Mouse (Mus musculus) heart, adult 8-10 months (tissue): ENCODE data around the gene Slc4a3. TPM values are rescaled to one million over a fixed set of nuclear protein-coding genes. Genes with fewer than 3 reads are reported as not detected.
A peak's percentile ranks its signal among the peaks of the same experiment; 100 is the strongest.

Experiments
- DNase-seq: peaks from one replicate; pipeline ENCODE4 v3.0.0; 2022; ENCODE audit warnings: low spot score
- total RNA-seq, 4 experiments: library from RNA; stranded (reverse); gene quantifications; 2 replicates each; pipeline ENCODE4 v1.2.4; 2022

Slc4a3 gene
- 100 to 1,000 TPM; 221 to 344 (median 267) TPM for total RNA-seq

- DNase-seq, result no peak
Observed at GRCm38 (mm10) chr1:75545965-75546956, at the start of gene Slc4a3. Gene Slc4a3, plus strand, starts transcription at chr1:75546266.

GRCm38 (mm10) chr1:75498897-75499296 is 47.2 kb upstream of the Slc4a3 start:
- DNase-seq, result no peak

GRCm38 (mm10) chr1:75499441-75499840 is 46.6 kb upstream of the Slc4a3 start:
- DNase-seq, result no peak

DNA sequence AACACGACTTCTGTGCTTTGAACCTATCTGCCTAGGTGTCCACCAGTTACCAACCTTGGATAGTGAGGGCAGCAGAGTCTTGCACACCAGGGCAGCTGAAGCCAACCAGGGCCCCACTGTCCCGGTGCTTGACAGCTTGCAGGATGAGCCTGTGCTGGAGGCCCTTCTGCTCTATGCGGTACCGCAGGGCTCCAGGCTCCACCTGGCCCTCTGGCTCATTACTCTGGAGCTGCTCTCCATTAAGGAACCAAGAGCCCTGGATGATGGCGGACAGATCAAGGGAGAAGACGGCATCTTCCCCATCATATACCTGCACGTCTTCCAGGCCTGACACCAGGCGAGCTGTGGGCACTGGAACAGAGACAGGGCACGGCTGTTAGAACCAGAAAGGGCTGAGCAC is 44.2 kb upstream of the Slc4a3 start:
- DNase-seq, result no peak

DNA sequence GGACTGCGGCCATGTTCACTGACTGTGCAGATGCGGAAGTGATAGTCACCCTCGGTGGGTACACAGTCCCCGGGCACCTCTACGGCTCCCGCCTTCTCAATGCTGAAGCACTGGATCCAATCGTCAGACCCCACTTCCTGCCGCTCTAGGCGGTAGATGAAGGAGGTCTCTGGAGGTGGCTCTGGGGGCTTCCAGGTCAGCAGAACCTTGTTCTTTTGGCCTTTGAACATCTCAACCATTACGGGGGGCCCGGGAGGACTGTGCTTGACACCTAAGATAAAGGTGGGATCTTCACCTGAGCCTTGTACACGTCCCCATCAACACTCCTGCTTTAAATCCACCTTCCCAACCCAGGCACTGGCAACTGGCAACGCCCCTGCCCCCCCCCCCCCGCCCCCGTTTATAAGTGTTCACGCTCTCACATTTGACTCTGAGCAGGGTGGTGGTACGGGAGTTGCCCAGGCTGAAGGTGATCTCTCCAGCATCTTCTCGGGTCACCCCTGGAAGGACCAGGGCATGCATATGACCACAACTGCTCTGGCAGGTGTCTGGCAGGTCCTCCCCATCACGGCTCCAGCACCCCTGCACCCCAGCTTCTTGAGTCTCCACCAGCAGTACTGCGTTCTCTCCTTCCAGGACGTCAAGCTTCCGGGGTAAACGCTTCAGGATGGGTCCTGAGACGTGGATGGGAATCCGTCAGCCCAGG is 43.0 kb upstream of the Slc4a3 start:
- no peak for DNase-seq

DNA sequence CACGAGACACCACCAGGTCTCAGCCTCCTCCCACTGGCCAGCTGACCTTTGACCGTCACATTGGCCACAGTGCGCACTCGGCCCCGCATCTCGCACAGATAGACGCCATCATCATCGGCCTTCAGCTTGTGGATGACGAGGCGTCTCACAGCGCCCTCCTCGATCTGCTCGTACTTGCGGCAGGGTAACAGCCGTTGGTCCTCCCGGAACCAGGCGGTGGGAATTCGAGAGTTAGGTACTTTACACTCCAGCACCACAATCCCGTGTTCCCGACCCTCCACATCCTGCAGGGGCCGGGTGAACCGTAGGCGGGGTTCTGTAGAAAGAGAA is 42.5 kb upstream of the Slc4a3 start:
- DNase-seq, result no peak

GRCm38 (mm10) chr1:75504256-75505045 is 41.6 kb upstream of the Slc4a3 start:
- DNase-seq, result no peak

DNA sequence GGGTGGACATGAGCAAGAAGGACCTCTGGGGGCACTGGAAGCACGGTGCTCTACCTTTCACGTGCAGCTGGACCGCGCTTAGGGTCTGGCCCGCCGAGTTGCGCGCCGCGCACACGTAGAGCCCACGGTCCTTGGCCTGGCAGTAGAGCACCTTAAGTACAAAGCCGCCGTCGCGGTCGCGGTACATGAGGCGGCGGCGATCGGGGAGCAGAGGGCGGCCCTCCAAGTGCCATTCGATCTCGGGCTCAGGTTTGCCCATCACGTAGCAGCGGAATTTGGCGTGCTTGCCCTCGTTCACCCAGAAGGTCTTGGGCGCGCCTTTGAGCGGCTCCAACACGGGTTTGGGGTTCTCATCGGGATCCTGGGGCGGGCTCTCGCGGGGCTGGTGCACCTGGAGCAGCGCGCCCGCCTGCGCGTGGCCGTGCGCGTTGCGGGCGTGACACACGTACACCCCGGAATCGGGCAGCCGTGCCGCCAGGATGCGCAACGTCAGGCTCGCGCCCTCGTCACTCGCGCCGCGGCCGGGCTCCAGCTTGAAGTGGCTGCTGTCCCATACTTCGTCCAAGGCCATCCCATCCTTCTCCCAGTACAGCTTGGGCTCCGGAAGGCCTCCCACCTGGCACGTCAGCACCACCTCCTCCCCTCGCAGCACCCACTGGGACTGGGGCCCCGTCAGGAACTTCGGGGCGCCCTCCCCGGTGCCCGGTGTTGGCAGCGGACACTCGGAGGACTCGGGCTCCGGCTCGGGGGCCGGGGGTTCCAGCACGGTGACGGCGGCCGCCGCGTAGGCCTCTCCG is 40.7 kb upstream of the Slc4a3 start:
- DNase-seq, result peak; percentile 53

DNA sequence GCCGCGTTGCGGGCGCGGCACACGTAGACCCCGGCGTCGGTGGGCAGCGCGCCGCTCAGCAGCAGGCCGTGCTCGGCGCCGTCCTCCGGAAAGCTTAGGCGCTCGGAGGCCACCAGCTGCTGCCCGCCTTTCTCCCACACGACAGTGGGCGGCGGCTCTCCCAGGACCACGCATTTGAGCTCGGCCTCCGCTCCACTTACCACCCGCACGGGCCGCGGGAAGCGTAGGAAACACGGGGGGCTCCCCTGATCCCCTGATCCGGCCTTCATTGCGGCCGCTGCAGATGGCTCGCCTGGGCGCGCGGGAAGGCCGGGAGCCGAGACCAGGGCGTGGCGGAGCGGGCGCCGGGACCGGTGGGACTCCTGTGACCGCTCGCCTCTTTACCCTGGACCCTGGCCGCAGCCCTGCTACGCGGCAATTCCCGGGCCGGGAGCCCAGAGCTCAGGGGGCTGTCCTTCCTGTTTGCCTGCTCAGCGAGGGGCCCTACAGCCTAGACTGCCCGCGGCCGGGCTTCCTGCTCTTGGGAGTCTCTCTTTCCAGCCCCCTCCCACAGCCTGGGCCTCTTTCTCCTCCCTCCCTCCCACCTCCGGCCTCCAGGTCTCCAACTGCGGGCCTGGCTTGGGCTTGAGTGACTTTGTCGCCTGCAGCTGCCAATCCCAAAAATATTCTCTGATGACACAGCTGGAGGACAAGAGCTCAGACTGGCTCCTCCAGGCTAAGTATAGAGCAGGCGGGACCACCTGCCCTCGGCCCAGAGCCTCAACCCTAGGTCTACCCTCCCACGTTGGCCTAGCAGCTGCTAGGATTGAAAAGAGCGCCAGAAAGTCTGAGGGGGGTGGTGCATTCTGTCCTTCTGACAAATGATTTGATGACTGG is 39.9 kb upstream of the Slc4a3 start, which contains the start of gene Obsl1:
Obsl1 (minus strand) TSS at position 497 of the 876 bp plus-strand sequence.
- peak; percentile 47 for DNase-seq

DNA sequence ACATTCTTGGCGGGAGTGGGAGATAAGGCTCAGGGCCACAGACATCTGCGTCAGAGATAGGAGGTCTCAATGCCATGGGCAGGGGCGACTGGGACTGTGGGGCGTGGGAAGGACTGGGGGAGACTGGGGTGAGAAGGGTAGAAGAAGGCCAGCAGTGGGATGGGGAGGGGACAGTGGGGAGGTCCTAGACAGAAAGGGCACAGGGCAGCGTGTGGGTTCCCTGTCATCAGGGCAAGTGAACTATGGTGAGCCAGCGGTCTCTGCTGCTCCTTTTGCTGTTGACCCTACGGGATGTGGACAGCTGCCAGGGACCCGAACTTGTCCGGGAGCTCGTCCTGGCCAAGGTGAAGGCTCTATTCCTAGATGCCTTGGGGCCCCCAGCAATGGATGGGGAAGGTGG is 39.1 kb upstream of the Slc4a3 start, which contains the start of gene Inha:
Inha (plus strand) TSS at position 72 of the 400 bp plus-strand sequence.
- no peak for DNase-seq

- no peak for DNase-seq
Observed at GRCm38 (mm10) chr1:75509586-75509985, 36.5 kb upstream of the Slc4a3 start.

- no peak for DNase-seq
Observed at GRCm38 (mm10) chr1:75510154-75510553, 35.9 kb upstream of the Slc4a3 start.

- DNase-seq, result no peak
Observed at GRCm38 (mm10) chr1:75511437-75512210, 34.4 kb upstream of the Slc4a3 start.

- no peak for DNase-seq
Observed at GRCm38 (mm10) chr1:75512550-75512949, 33.5 kb upstream of the Slc4a3 start.

DNA sequence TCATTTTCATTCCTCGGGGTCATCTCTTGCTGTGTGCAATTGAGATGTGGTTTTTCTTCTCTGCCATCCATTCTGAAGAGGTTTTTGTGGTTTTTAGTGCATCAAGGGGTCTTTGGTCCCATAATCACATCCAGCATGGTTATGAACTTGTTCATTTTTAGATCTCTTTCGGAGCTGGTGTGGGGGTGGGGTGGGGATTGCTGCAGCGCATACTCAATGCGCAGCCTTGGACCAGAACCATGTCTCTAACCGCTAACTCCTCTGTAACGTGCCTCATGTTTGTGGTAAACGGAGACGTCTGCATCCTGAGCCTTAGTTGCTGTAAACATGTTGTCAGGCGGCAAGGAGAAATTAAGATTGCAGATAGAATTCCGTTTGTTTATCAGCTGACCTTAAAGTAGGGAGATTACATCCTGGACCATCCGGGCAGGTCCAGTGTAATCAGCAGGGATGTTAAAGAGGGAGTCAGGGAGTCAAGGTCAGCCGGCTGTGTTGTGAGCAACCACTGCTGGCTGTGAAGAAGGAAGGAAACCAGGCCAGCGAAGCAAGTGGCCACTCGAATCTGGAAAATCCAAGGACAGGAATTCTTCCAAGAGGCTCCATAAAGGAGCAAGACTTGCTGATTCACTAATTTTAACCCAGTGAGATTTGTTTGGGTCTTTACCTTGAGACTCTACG is 29.2 kb upstream of the Slc4a3 start:
- no peak for DNase-seq

DNA sequence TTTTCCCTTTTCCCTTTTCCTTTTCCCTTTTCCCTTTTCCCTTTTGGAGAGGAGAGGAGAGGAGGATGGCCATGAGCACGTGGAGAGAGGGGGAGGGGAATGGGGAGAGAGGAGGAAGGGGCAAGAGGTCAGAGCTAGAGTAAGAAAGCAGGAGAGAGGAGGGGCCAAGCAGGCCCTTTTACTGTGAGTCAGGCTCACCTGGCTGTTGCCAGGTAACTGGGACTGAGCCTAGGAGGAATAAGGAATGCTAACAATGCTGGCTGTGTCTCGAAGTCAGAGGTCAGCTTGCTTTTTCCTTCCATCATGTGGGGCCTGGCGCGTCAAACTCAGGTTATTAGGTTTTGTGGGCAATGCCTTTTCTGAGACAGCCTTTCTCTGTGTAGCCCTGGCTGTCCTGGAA is 28.1 kb upstream of the Slc4a3 start:
- no peak for DNase-seq

DNA sequence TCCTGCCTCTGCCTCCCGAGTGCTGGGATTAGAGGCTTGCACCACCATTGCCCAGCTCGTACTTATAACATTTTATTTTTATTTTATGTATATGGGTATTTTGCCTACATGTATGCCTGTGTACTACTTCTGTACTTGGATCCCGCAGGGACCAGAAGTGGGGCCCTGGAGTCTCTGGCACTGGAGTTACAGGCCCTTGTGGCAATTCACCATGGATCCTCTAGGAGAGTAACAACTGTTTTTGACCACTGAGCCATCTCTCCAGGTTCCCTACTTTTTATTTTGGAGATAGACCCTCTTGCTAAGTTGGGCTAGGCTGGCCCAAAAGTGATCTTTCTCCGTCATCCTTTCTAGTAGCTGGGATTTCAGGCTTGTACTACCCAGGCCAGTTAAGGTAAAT is 27.6 kb upstream of the Slc4a3 start:
- DNase-seq, result no peak

- no peak for DNase-seq
Observed at GRCm38 (mm10) chr1:75519576-75519975, 26.5 kb upstream of the Slc4a3 start.
